Mouse (Mus musculus): Measurements from ENCODE around the gene Fndc8.

The Fndc8 gene

DNA sequence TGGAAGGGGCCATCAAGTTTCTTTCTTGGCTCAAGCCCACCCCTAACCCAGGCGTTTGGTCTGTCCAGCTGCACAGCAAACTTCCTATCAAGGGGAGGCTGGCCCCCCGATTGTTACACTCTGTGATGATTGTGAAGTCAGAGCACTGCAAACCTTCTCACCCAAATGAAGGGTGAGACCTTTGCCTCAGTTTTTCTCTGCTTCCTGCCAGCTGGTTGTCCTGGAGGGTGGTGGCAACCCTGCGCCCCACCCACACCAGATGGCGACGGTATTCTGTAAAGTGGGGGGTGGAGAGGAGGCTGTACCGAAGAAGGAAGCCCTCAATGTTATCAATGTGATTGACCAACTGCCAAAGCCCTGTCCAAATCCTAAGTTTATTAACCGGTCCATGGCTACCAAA lies at the start of gene Fndc8:
TSS of gene Fndc8 (plus strand) at position 189 of the 400 bp plus-strand sequence.
- DNase-seq (ENCODE audit: low read depth, low spot score), result no peak

DNA sequence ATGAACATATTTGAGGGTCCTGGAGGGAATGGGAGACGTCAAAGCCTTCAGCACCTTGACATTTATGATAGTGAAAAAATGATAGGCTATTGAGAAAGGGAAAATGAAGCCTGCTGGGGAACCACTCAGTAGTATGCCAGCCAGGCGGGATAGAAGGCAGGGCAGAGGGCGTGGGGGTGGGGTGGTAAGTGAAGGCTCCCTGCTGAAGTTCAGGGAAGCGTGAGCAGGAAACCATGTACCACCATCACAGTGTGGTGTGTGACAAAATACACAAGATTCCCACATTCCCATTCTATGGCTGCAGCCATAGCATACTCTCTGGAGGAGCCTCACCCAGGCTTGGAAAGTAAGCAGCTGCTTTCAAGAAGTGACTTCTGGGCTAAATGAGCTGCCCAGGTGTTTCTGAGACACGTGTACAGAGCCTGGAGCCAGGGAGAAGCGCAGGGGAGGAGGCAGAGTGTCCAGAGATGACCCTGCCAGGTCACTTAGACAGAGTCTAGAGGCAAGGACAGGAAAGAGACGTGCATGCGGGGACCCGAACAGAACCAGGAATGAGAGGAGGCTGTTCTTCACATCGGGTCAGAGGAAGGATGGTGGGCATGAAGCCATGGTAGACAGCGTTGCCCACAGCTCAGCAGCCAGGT lies 47.0 kb upstream of the Fndc8 start:
- DNase-seq (ENCODE audit: low read depth, low spot score), result no peak

GRCm38 (mm10) chr11:82845415-82846078 lies 46.4 kb upstream of the Fndc8 start:
- DNase-seq (ENCODE audit: low read depth, low spot score), result peak; percentile 87

DNA sequence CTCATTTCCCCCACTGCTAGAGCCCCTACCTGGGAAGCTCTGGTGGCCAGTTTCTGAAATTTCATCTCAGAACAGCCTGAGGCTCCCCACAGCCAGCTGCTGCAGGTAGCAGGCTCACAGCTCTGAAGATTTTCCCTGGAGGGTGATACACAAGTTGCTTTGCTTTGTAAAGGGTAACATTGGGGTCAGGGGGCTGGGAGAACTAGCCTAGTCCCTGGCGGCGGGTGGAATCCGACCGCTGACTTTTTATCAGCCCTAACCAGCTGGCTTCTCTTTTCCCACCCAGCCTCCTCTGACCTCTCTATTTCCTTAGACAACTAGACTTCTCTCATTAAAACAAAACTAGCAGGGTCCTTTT lies 45.9 kb upstream of the Fndc8 start:
- no peak for DNase-seq (ENCODE audit: low read depth, low spot score)

GRCm38 (mm10) chr11:82846938-82847337 lies 45.0 kb upstream of the Fndc8 start:
- DNase-seq (ENCODE audit: low read depth, low spot score), result no peak

GRCm38 (mm10) chr11:82847571-82848000 lies 44.3 kb upstream of the Fndc8 start:
- no peak for DNase-seq (ENCODE audit: low read depth, low spot score)

DNA sequence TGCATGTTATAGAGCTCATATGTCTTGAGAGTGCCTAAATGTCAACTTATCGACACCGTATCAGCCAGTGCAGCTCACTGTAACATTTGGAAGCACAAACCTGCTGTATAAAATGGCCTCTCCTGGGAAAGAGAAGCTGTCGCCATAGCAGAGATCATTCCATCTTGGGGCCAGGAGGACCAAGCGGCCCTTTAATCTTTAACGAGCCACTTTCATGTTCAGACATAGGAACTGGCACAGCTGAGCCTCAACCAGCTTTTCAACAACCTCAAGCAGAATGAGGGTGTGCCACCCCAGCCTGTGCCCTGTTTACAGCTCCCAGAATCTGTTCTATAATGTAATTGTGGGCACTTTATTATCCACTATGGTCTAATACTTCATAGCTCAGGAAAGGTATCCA lies 41.7 kb upstream of the Fndc8 start:
- DNase-seq (ENCODE audit: low read depth, low spot score), result no peak

DNA sequence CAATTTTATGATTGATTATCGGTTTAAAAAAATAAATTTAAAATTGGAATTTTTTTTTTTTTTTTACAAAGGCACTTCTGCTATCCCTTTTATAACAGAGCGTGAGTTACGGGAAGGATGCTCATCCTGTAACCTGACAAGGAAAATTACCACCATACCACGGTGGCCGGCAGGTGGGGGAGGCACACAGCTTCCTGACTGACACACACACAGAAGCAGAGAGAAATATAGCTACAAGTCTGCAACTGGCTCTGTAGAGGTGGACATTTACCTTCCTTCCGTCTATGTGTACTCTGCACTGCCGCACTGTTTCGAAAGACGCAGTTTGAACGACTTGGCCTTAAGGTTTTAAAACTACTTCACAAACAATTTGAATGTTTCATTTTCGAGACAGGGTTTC lies 39.8 kb upstream of the Fndc8 start:
- no peak for DNase-seq (ENCODE audit: low read depth, low spot score)

DNA sequence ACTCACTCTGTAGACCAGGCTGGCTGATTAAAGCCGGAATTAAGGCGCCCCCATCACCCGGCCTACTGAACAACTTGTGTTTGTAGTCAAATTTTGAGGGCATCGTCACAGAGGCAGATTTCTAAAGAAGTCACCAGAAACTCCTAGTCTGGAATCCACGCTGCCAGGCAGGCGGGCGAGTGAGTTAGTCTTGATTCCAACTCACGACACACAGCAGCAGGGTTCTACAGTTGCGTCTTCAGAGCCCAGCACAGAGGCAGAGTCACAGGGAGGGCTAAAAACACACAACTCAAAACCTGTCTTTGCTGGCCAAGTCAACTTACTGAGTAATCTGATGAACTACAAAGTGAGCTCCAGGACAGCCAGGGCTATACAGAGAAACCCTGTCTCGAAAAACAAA lies 39.4 kb upstream of the Fndc8 start:
- DNase-seq (ENCODE audit: low read depth, low spot score), result no peak

GRCm38 (mm10) chr11:82852958-82853357 lies 39.0 kb upstream of the Fndc8 start:
- no peak for DNase-seq (ENCODE audit: low read depth, low spot score)

GRCm38 (mm10) chr11:82854111-82854510 lies 37.8 kb upstream of the Fndc8 start:
- DNase-seq (ENCODE audit: low read depth, low spot score), result no peak

DNA sequence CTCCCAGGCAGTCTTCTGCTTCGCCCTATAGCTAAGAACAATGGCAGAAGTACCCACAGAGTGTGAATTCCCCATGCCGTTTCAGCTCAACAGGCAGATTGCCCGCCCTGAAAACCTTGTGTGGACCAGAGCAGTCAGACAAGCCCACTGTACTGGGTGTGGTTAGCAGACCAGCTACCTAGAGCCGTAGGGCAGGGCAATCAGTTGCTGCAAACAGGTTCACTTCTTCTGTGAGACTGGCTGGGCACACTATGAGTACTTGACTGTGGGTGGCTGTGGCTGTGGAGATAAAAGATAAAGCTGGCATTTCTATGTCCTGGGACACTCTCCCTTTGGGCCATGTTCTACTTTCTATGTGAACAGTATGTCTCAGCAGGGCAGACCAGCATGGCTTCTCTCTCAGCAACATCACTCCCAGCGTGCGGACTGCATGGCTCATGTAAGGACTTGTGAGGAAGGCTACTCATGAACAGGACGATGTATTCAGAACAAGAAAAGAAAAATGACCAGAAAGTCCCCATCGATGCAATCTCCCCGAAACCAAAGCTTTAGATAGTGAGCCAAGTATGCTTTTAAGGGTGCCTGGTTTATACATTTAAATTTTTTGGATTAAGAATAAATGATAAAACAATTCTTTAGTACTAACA lies 36.5 kb upstream of the Fndc8 start:
- DNase-seq (ENCODE audit: low read depth, low spot score), result no peak

DNA sequence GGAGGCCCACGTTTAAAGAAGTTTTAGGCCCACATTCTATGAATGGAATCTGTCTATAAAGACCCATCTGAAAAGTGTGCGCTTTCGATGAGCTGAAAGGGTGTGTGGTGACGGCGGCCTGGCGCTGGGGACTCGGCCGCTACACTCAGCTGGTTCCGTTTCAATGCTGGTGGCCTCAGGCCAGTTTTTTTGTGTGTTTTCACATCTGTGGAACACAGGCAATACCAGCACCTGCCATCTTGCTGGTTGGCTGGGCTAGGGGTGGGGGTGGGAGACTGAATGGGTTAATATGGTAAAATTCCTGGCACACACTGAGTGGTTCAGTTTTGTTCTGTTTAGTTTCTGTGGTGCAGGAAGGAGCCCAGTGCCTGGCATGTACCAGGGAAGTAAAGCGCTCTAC lies 35.9 kb upstream of the Fndc8 start:
- DNase-seq (ENCODE audit: low read depth, low spot score), result no peak

- DNase-seq (ENCODE audit: low read depth, low spot score), result no peak
Measured at GRCm38 (mm10) chr11:82857307-82857848, 34.5 kb upstream of the Fndc8 start.

GRCm38 (mm10) chr11:82860759-82861158 lies 31.2 kb upstream of the Fndc8 start:
- DNase-seq (ENCODE audit: low read depth, low spot score), result no peak

DNA sequence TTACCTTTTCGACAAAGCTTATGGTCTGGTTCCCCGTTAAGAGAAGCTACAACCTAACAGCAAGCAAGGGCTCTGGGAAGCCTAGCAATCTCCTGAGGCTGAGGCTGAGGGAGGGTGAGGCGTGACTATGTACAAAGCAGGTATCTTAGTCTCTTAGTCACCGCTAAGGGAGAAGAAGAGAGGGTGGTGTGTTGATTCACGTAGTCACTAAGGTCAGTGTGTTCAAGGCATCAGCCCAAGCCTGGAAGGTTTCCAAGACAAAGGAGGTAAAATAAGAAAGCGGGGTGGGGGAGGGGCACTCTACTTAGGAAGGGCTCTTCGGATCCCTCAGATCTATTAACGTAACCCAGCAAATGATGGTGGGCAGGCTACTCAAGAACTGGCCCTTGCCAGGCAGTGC lies 30.4 kb upstream of the Fndc8 start:
- DNase-seq (ENCODE audit: low read depth, low spot score), result no peak

DNA sequence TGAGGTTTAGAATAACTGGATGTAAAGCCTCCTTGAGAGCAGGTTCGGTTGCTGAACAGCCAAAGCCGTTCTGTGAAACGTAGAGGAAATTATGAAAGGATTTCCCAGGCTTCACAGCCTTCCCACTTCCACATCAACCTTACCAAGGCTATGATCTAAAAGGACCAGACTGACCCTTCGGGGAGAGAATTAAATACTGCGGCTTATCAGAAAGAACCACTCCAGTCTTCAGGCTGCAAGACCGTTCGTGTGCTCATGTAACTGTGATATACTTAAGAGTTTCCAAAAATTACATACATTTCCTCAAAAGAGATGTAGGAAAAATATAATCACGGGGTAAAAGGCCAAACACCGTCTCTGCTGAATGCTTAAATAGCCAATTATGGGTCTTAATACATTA lies 29.3 kb upstream of the Fndc8 start:
- no peak for DNase-seq (ENCODE audit: low read depth, low spot score)

- no peak for DNase-seq (ENCODE audit: low read depth, low spot score)
Measured at GRCm38 (mm10) chr11:82863059-82863458, 28.9 kb upstream of the Fndc8 start.

DNA sequence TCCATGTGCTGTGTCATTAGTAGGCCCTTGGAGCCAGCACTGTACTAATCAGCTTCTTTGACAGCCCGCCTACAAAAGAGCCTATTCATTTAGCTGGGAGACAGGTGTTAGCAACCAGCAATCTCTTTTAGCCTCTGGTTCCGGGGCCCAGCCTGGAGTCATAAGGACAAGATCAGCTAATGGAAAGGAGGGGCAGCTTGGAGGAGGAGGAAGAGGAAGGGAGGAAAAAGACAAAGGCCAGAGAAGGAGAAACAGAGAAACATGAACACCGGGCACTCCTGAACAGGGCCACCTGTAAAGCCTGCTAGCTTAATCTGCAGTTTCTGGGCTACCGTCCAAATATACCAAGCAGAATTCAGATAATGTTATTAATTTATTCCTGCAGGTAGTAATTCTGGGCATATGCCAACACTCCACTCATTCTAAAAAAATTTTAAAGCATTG lies 28.4 kb upstream of the Fndc8 start:
- no peak for DNase-seq (ENCODE audit: low read depth, low spot score)

DNA sequence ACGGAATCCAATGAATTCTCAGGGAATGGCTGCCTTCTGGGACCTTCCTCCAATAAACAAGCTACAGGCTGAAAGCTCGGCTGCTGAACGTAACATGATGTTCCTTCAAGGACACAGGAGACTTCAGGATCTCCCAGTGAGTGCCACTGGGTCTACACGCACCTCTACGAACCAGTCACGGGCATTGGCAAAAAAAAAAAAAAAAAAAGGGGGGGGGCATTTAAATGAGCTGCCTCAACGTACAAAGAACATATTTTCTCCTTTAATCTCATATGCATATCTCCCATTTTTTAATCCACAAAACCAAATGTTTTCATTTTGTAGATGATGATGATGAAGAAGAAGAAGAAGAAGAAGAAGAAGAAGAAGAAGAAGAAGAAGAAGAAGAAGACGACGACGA lies 26.0 kb upstream of the Fndc8 start:
- DNase-seq (ENCODE audit: low read depth, low spot score), result no peak

DNA sequence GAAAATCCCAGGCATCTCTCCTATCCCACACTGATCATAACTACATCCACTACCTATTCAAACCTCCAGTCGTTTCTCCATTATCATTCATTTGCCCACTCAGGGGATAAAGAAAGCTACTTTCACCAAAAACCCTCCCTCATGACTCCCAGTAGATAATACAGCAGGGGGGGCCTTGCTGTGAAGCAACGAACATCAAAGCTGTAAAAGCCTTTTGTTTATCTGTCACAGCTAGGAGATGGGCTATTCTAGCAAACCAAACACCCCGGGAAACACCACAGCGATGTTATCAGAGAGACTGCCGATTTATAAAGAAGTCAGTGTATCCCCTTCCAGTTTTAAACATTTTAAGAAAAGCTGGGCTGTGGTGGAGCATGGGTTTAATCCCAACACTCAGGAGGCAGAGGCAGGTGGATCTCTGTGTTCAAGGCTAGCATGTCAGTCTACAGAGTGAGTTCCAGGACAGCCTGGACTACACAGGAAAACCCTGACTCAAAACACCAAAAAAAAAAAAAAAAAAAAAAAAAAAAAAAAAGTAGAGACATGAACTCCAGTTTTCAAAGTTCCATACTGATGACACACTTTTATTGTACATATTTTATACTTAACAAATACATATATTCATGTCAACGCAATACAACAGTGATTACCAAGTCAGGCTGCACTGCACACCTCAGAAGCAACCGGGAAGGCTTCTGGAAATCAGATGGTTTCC lies 24.9 kb upstream of the Fndc8 start:
- no peak for DNase-seq (ENCODE audit: low read depth, low spot score)

DNA sequence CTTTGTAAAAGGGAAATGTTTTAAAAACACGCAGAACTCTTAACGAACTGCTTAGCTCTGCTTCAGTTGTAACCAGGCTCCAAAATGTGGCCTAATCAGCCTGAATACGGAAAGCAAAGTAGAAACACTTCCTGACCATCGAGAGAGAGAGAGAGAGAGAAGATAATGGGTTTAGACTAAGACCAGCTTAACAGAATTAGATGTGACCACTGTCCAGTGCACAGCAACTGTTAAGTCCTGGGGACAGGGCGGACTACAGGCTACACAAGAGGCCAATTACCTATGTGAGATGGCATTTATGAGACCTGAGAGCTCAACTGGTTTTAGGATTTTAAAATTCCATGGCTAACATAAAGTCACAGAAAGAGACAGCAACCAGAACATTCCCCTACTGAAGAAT lies 24.0 kb upstream of the Fndc8 start:
- no peak for DNase-seq (ENCODE audit: low read depth, low spot score)

Measured in 3T3-L1 (cell line).